Mouse (Mus musculus) myocyte (in vitro differentiated cells): ENCODE results near the gene Ring1. TPM values are rescaled to one million over a fixed set of nuclear protein-coding genes. Genes with fewer than 3 reads are reported as not detected.

Source experiments
- H3K27me3 ChIP-seq: one replicate; pipeline ENCODE4 v1.6.1; 2011; ENCODE audit not compliant: control insufficient read depth, insufficient read depth, insufficient read length
- H3K36me3 ChIP-seq: one replicate; pipeline ENCODE4 v1.6.1; 2011; ENCODE audit not compliant: control insufficient read depth, insufficient read depth
- H3K4me2 ChIP-seq: one replicate; pipeline ENCODE4 v1.6.1; 2011; ENCODE audit warnings: low read depth, control low read depth
- H3K4me3 ChIP-seq: one replicate; pipeline ENCODE4 v1.5.1; 2011; ENCODE audit warnings: mild to moderate bottlenecking, control low read depth, moderate library complexity
- H3K79me2 ChIP-seq: one replicate; pipeline ENCODE4 v1.6.1; 2011; ENCODE audit not compliant: control insufficient read depth, insufficient read depth
- H3ac ChIP-seq: one replicate; pipeline ENCODE4 v1.6.1; 2011; ENCODE audit not compliant: control insufficient read depth, insufficient read length
- CEBPB ChIP-seq: IDR thresholded peaks from 2 replicates; pipeline ENCODE4 v1.6.1; 2011; ENCODE audit warnings: mild to moderate bottlenecking, moderate library complexity; ENCODE audit not compliant: poor library complexity, insufficient read depth, severe bottlenecking
- E2F4 ChIP-seq: IDR thresholded peaks from one replicate; pipeline ENCODE4 v1.6.1; 2011; ENCODE audit warnings: mild to moderate bottlenecking, control low read depth, moderate library complexity; ENCODE audit not compliant: insufficient read depth
- MAX ChIP-seq: IDR thresholded peaks from one replicate; pipeline ENCODE4 v1.6.1; 2011; ENCODE audit warnings: low read depth, mild to moderate bottlenecking, control low read depth
- MYOD1 ChIP-seq, 3 experiments: IDR thresholded peaks; one replicate each; pipeline ENCODE4 v1.6.1; 2011; ENCODE audit warnings: control low read depth in 2 of 3, low read depth in 2 of 3, mild to moderate bottlenecking in 2 of 3, moderate library complexity in 1 of 3; ENCODE audit not compliant: insufficient read length in 2 of 3, control insufficient read depth in 1 of 3
- MYOG ChIP-seq, 3 experiments: IDR thresholded peaks; one replicate each; pipeline ENCODE4 v1.6.1; 2011; ENCODE audit warnings: control low read depth in 2 of 3, low read depth in 2 of 3, mild to moderate bottlenecking in 2 of 3; ENCODE audit not compliant: insufficient read length in 2 of 3, control insufficient read depth in 1 of 3, insufficient read depth in 1 of 3
- POLR2A ChIP-seq: IDR thresholded peaks from one replicate; pipeline ENCODE4 v1.6.1; 2011; ENCODE audit warnings: low read depth, mild to moderate bottlenecking, control low read depth, moderate library complexity; ENCODE audit not compliant: insufficient read length
- POLR2AphosphoS2 ChIP-seq: IDR thresholded peaks from one replicate; pipeline ENCODE4 v1.6.1; 2011; ENCODE audit warnings: low read depth, control low read depth; ENCODE audit not compliant: insufficient read length
- REST ChIP-seq: IDR thresholded peaks from one replicate; pipeline ENCODE4 v1.6.1; 2011; ENCODE audit warnings: mild to moderate bottlenecking, control low read depth, moderate library complexity; ENCODE audit not compliant: insufficient read depth, insufficient read length
- SRF ChIP-seq: IDR thresholded peaks from one replicate; pipeline ENCODE4 v1.6.1; 2011; ENCODE audit warnings: low read depth; ENCODE audit not compliant: control insufficient read depth, insufficient read length
- TCF12 ChIP-seq: IDR thresholded peaks from one replicate; pipeline ENCODE4 v1.6.1; 2011; ENCODE audit warnings: mild to moderate bottlenecking, control low read depth; ENCODE audit not compliant: poor library complexity, insufficient read depth, severe bottlenecking
- TCF3 ChIP-seq: IDR thresholded peaks from one replicate; pipeline ENCODE4 v1.6.1; 2011; ENCODE audit warnings: low read depth, control low read depth; ENCODE audit not compliant: insufficient read length
- USF1 ChIP-seq: IDR thresholded peaks from one replicate; pipeline ENCODE4 v1.6.1; 2011; ENCODE audit warnings: low read depth, mild to moderate bottlenecking, control low read depth, moderate library complexity
- polyA plus RNA-seq: library from polyadenylated mRNA; unstranded; fragments of >200 nt; fragmentation: generic; extraction: Trizol; gene quantifications from one replicate; pipeline ENCODE4 v1.2.1, GENCODE M21; 2012; ENCODE audit warnings: missing spikeins

The Ring1 gene
- polyA plus RNA-seq: 42.9 TPM

DNA sequence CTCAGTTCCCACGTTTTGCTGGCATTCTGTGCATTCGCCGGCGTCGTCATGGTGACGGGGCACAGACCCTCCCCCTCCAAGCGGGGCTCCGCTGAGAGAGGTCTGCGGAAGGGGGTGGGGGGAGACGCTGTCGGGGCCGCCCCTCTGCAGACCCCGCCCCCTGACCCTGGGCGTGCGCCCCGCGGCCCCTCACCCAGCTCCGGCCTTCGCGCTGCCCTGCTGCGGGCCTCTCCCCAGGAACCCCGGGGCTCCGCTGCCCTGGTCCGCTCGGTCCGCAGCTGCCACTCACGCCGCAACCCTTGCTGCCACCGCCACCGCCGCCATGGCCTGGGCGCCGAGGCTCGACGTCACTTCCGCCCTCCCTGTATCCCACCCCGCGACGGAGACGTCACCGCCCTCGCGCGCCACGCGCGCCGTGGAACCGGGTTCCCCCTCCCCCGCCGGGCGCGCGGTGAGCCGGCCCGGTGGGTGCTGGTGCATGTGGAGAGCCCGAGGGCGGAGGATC is at the start of gene Ring1:
Ring1 (minus strand) TSS at position 364 of the 505 bp plus-strand sequence.
- no peaks in the 10 kb centered on the region for H3K27me3 ChIP-seq
- H3ac ChIP-seq: peak within 1 kb of the TSS; percentile 95
- peaks cover 4% of the 10 kb centered on the region for H3K79me2 ChIP-seq
- H3K4me3 ChIP-seq: peak within 1 kb of the TSS; percentile 51
- TF ChIP-seq SRF (peak; percentile 45), REST (no peak), POLR2A (peak; percentile 97), MYOD1 (IDR thresholded peaks at IDR 0.05; ENCODE audit: control insufficient read depth in 1 of 3, insufficient read length in 2 of 3, low read depth in 2 of 3) (peak in 2 of 3 experiments; percentile 3 to 17), MYOG (IDR thresholded peaks at IDR 0.05; ENCODE audit: control insufficient read depth in 1 of 3, insufficient read depth in 1 of 3, insufficient read length in 2 of 3, low read depth in 2 of 3) (peak in 1 of 3 experiments; percentile 36), TCF3 (no peak), CEBPB (no peak), E2F4 (peak; percentile 32), TCF12 (no peak), MAX (no peak), POLR2AphosphoS2 (peak; percentile 98), USF1 (no peak)
- peak within 1 kb of the TSS; percentile 86 for H3K4me2 ChIP-seq
- H3K36me3 ChIP-seq: peaks cover 12% of the 10 kb centered on the region

DNA sequence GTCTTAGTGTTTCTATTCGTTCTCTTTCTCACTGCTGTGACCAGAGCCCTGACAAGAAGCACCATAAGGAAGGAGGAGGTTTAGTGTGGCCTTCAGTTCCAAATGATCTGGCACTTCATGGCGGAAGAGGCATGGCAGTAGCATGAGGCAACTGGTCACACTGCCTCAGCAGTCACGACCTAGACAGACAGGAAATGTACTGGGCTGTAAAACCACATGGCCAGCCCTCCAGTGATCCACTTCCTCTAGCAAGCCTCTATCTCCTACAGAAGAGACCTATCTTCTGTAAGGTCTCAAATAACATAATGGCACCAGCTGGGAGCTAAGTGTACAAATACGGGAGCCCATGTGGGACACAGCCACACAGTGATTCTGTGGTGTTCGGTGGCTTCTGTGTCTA is 47.6 kb upstream of the Ring1 start:
- H3K4me2 ChIP-seq: no peak overlapping the region
- H3K79me2 ChIP-seq: no peaks in the 10 kb centered on the region
- no peaks in the 10 kb centered on the region for H3K27me3 ChIP-seq
- no peak overlapping the region for H3K4me3 ChIP-seq
- TF ChIP-seq TCF12: no peak
- TF ChIP-seq CEBPB: no peak
- TF ChIP-seq REST: no peak
- no peak for TF ChIP-seq POLR2A
- no peak for TF ChIP-seq POLR2AphosphoS2
- no peak for TF ChIP-seq SRF
- no peak for TF ChIP-seq MYOD1 (IDR thresholded peaks at IDR 0.05; ENCODE audit: control insufficient read depth in 1 of 3, insufficient read length in 2 of 3, low read depth in 2 of 3)
- no peak for TF ChIP-seq MAX
- no peak for TF ChIP-seq E2F4
- no peak for TF ChIP-seq MYOG (IDR thresholded peaks at IDR 0.05; ENCODE audit: control insufficient read depth in 1 of 3, insufficient read depth in 1 of 3, insufficient read length in 2 of 3, low read depth in 2 of 3)
- no peak for TF ChIP-seq TCF3
- no peak for TF ChIP-seq USF1
- no peaks in the 10 kb centered on the region for H3K36me3 ChIP-seq
- no peak overlapping the region for H3ac ChIP-seq

DNA sequence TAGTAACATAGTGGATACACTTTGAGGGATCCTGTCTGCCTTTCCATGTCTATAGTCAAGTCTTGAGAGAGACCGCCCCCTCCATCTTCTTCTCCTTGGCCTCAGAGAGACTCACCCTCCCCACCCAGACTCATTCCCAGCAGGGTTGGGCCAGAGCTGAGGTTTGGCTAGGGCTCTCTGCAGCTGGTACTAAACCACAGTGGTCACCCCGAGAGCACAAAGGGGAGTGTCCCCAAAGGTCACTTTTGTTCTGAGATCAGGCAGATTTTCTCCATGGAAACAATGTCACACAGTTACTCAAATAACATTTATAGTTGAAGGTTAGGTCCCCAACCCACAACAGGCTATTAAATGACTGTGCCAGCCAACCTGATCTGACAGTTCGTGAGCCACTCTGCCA is 44.4 kb upstream of the Ring1 start:
- no peaks in the 10 kb centered on the region for H3K36me3 ChIP-seq
- H3K27me3 ChIP-seq: no peaks in the 10 kb centered on the region
- H3K4me3 ChIP-seq: no peak overlapping the region
- no peaks in the 10 kb centered on the region for H3K79me2 ChIP-seq
- peak overlapping the region; percentile 51 for H3K4me2 ChIP-seq
- no peak overlapping the region for H3ac ChIP-seq
- TF ChIP-seq POLR2AphosphoS2: no peak
- TF ChIP-seq TCF3: no peak
- TF ChIP-seq TCF12: peak; percentile 51
- no peak for TF ChIP-seq MYOD1 (IDR thresholded peaks at IDR 0.05; ENCODE audit: control insufficient read depth in 1 of 3, insufficient read length in 2 of 3, low read depth in 2 of 3)
- no peak for TF ChIP-seq REST
- TF ChIP-seq MYOG (IDR thresholded peaks at IDR 0.05; ENCODE audit: control insufficient read depth in 1 of 3, insufficient read depth in 1 of 3, insufficient read length in 2 of 3, low read depth in 2 of 3): peak in 2 of 3 experiments; percentile 67 to 82
- no peak for TF ChIP-seq POLR2A
- TF ChIP-seq USF1: no peak
- no peak for TF ChIP-seq CEBPB
- TF ChIP-seq MAX: no peak
- no peak for TF ChIP-seq SRF
- TF ChIP-seq E2F4: no peak

DNA sequence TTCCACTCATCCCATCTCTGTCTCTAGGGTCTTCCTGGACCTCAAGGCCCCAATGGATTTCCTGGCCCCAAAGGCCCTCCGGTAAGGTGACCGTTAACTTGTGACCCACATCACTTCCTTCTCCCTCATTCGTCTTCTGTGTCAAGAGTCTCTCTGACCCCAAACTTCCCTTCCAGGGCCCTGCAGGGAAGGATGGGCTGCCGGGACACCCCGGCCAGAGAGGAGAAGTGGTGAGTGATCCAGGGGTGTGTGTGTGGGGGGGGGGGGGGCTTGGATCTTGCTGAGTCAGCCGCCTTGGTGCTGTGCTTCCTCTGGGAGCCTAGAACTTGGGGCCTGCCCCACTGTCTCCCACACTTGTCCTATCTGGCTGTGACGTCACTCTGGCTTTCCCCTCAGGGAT is 32.7 kb upstream of the Ring1 start:
- TF ChIP-seq MAX: no peak
- no peak for TF ChIP-seq USF1
- TF ChIP-seq CEBPB: no peak
- no peak for TF ChIP-seq POLR2A
- TF ChIP-seq SRF: no peak
- TF ChIP-seq REST: no peak
- TF ChIP-seq E2F4: no peak
- TF ChIP-seq TCF3: no peak
- TF ChIP-seq MYOD1 (IDR thresholded peaks at IDR 0.05; ENCODE audit: control insufficient read depth in 1 of 3, insufficient read length in 2 of 3, low read depth in 2 of 3): no peak
- no peak for TF ChIP-seq POLR2AphosphoS2
- TF ChIP-seq TCF12: no peak
- TF ChIP-seq MYOG (IDR thresholded peaks at IDR 0.05; ENCODE audit: control insufficient read depth in 1 of 3, insufficient read depth in 1 of 3, insufficient read length in 2 of 3, low read depth in 2 of 3): no peak

More for the DNA sequence above, 32.7 kb upstream of the Ring1 start:
- no peaks in the 10 kb centered on the region for H3K79me2 ChIP-seq
- no peaks in the 10 kb centered on the region for H3K36me3 ChIP-seq
- H3K4me3 ChIP-seq: no peak overlapping the region
- no peak overlapping the region for H3K4me2 ChIP-seq
- no peaks in the 10 kb centered on the region for H3K27me3 ChIP-seq
- H3ac ChIP-seq: no peak overlapping the region
